Mouse (Mus musculus): ENCODE data around the gene Galnt14. TPM values are rescaled to one million over a fixed set of nuclear protein-coding genes. Genes with fewer than 3 reads are reported as not detected.
A peak's percentile ranks its signal among the peaks of the same experiment; 100 is the strongest.

The Galnt14 gene
- polyA plus RNA-seq, 1 experiment from 2014 or later, result 0.32 TPM

DNA sequence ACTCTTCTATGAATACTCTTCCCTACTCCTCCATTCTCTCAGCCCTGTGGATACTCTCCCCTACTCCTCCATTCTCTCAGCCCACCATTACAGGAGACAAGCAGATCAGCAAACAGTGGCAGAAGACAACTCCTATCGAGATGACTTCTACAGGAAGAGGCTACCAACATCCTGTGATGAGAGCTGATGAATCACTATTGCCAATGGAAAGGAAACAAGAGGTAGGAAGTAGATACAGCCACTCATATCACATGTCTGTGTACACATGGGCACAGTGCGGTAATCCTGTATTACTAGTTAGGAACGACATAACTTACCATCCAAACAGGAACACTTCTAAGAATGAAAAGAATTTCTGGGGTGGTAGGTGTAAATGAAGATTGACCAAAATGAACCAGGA lies 53.9 kb downstream of the Galnt14 start:
- H3K9me3 ChIP-seq, result no peaks in the 10 kb centered on the region
- no peaks in the 10 kb centered on the region for H3K36me3 ChIP-seq
- H3K9ac ChIP-seq, result no peak overlapping the region
- no peaks in the 10 kb centered on the region for H3K27me3 ChIP-seq (replicated peaks)
- ATAC-seq (ENCODE audit: insufficient read depth, low FRiP score, low read depth), result no peak
- no peak overlapping the region for H3K4me3 ChIP-seq (replicated peaks)
- H3K4me2 ChIP-seq, result no peak overlapping the region
- 78% methylated on average over 3 of the region's 3 CpGs for WGBS
- H3K4me1 ChIP-seq, result no peaks in the 10 kb centered on the region
- H3K27ac ChIP-seq, result no peak overlapping the region

DNA sequence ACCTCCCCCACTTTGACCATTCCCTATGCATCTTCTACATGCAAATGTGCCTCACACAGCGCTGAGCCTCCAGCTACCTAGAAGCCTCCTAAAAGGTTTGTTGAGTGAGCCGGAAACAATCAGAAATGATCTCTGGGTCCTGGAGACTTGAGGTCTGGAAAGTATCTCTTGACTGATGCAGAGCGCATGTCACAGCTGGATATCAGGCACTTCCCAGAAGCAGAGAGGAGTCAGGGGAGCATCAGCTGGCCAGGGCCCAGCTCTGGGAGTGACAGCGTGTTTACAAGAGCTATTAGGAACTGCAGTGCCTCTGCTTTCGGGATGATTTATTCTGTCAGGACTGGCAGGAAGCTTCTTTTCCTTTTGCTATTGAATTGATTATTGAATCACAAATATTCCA lies 56.0 kb downstream of the Galnt14 start:
- no peak; the same call in 1 of the 2 replicates for ATAC-seq (ENCODE audit: insufficient read depth, low FRiP score, low read depth)
- Histone ChIP-seq H3K4me3 (replicated peaks) (no peak overlapping the region), H3K4me1 (no peaks in the 10 kb centered on the region), H3K4me2 (no peak overlapping the region), H3K9ac (no peak overlapping the region), H3K9me3 (no peaks in the 10 kb centered on the region), H3K27ac (no peak overlapping the region), H3K27me3 (replicated peaks) (no peaks in the 10 kb centered on the region), H3K36me3 (no peaks in the 10 kb centered on the region)
- 25% methylated on average over 5 of the region's 5 CpGs for WGBS

DNA sequence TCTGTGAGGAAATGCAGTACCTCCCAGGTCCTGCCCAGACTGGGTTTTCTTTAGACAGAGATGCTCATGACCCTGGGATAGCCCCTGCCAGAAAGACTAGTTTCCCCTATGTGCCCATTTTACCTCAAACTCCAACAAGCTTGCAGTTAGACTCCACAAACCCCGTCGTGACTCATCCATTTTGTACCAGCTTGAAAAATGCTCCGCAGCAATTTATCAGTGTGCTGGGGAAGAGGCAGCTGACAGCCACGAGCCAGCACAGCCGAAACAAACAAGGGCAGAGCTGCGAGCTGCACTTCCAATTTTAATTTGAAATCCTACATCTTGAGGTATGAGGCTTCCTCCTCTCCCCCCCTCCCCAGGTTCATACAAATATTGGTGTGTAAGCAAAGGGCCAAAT lies 60.9 kb downstream of the Galnt14 start:
- ATAC-seq (ENCODE audit: insufficient read depth, low FRiP score, low read depth), result no peak
- no peak overlapping the region for H3K27ac ChIP-seq
- H3K4me1 ChIP-seq, result no peaks in the 10 kb centered on the region
- no peak overlapping the region for H3K4me3 ChIP-seq (replicated peaks)
- H3K4me2 ChIP-seq, result no peak overlapping the region
- no peaks in the 10 kb centered on the region for H3K36me3 ChIP-seq
- 50% methylated on average over 6 of the region's 6 CpGs for WGBS
- no peak overlapping the region for H3K9ac ChIP-seq
- no peaks in the 10 kb centered on the region for H3K27me3 ChIP-seq (replicated peaks)
- H3K9me3 ChIP-seq, result no peaks in the 10 kb centered on the region

DNA sequence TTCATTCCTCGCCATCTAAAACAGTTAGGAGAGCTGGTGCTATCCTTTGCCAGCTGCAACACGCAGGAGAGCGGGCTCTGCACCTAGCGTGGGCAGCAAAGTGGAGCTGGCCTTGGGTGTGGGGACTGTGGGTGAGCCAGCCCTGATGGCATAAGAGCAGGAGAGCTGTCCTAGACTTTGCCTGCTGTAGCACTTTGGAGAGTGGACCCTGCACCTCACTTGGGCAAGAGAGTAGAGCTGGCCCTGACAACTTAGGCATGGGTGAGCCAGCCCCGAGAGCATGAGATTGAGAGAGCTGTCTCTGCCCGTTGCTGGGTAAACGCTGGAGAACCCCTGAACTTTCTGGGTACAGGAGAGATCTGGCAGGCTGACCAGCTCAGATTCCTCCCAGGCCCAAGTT lies 68.6 kb downstream of the Galnt14 start:
- WGBS, result 85% methylated on average over 7 of the region's 7 CpGs
- ATAC-seq (ENCODE audit: insufficient read depth, low FRiP score, low read depth), result no peak
- no peaks in the 10 kb centered on the region for H3K4me1 ChIP-seq
- no peak overlapping the region for H3K4me3 ChIP-seq (replicated peaks)
- no peaks in the 10 kb centered on the region for H3K27me3 ChIP-seq (replicated peaks)
- no peaks in the 10 kb centered on the region for H3K9me3 ChIP-seq
- no peaks in the 10 kb centered on the region for H3K36me3 ChIP-seq
- H3K4me2 ChIP-seq, result no peak overlapping the region
- no peak overlapping the region for H3K9ac ChIP-seq
- H3K27ac ChIP-seq, result no peak overlapping the region

DNA sequence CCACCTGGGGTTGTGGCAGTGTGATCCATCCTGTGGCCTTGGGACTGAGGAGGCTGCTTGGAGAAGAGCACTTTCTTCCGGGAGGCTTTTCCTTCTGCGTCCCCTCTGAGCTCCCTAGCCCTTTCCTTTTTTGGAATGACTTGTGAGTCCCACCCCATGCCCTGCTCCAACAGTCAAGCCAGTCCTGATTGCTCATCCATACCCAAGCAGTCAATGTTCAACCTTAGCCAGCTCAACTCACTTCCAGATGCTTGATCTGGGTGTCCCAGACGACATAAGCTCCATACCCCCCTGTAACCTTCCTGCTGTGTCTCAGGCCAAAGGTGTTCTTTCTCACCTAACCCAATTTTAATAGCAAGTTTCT lies 70.2 kb downstream of the Galnt14 start:
- Histone ChIP-seq H3K9ac (no peak overlapping the region), H3K36me3 (no peaks in the 10 kb centered on the region), H3K27ac (no peak overlapping the region), H3K27me3 (replicated peaks) (no peaks in the 10 kb centered on the region), H3K4me2 (no peak overlapping the region), H3K9me3 (no peaks in the 10 kb centered on the region), H3K4me3 (replicated peaks) (no peak overlapping the region), H3K4me1 (no peaks in the 10 kb centered on the region)
- 60% methylated on average over 3 of the region's 3 CpGs for WGBS
- ATAC-seq (ENCODE audit: insufficient read depth, low FRiP score, low read depth), result no peak; the same call in 1 of the 2 replicates

DNA sequence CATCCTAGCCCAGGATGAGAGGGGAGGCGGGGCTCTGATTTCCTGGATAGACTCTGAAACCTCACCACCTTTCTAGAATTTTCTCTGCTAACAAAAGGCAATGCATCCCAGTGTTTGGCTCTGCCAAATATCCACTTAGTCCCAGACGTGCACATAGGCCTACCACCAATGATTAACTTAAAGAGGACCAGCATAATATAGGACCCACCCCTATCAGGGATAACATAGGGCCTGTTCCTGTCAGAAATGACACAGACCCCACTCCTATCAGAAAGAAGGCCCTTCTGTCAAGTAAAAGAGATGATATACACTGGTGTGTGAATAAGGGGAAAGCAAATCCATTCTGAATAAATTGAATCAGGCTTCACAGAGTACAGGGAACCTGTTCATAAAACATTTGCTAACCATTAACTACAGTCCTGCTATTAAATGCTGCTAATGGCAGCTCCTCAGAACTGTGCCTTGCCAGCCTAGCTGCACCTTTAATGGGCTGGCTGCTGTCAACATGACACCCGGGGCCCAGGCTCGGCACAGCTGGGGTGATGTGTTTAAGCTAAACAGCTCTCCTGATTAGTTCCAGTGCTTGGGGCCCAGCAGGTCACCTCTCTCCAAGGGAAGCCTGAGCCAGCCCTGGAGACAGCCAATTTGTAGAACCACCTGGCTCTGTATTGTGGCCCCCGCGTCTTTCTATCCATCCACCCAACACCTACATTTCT lies 70.7 kb downstream of the Galnt14 start:
- Histone ChIP-seq H3K4me2 (no peak overlapping the region), H3K9ac (no peak overlapping the region), H3K27me3 (replicated peaks) (no peaks in the 10 kb centered on the region), H3K4me3 (replicated peaks) (no peak overlapping the region), H3K4me1 (no peaks in the 10 kb centered on the region), H3K36me3 (no peaks in the 10 kb centered on the region), H3K9me3 (no peaks in the 10 kb centered on the region), H3K27ac (no peak overlapping the region)
- 35% methylated on average over 6 of the region's 6 CpGs for WGBS
- peak; percentile 74 for ATAC-seq (ENCODE audit: insufficient read depth, low FRiP score, low read depth)

DNA sequence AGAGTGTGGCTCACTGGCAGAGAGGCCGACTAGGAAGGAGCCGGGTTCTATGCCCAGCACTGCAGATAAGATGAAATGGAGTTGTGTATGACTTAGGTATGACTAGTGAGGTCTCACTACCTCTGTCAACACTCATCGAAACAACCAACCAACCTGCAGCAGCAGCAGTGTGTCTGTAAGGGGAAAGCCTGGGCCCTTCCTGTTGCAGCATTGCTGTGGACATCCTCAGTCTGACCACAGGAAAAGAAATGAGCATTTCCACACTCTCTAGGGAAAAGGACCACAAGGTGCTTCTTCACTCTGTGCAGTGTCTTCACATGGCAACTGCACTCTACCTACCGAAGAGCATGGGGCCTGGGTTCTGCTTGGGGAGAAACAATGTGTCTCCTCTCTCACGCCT lies 73.3 kb downstream of the Galnt14 start:
- no peak overlapping the region for H3K27ac ChIP-seq
- WGBS, result 88% methylated on average over 5 of the region's 5 CpGs
- no peaks in the 10 kb centered on the region for H3K36me3 ChIP-seq
- H3K9ac ChIP-seq, result no peak overlapping the region
- H3K9me3 ChIP-seq, result no peaks in the 10 kb centered on the region
- no peaks in the 10 kb centered on the region for H3K27me3 ChIP-seq (replicated peaks)
- no peak overlapping the region for H3K4me2 ChIP-seq
- no peak for ATAC-seq (ENCODE audit: insufficient read depth, low FRiP score, low read depth)
- H3K4me1 ChIP-seq, result no peaks in the 10 kb centered on the region
- no peak overlapping the region for H3K4me3 ChIP-seq (replicated peaks)

DNA sequence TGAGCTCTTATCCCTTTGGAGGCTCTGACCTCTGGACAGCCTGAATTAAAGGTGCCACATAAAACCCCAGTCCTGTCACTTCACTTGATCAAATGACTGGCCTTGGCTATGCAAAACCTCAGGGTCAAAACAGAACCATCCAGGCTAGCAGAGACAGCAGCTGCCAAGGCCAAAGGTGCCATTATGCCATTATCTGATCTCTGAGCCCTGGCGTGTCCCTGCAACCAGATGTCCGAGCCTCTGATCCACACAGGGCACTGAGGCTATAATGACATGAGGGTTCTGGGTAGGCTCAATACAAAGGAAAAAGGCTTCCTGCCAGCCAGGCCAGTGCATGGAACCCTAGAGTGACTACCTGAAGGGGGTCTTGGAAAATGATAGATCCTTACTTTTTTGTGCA lies 75.4 kb downstream of the Galnt14 start:
- Histone ChIP-seq H3K27me3 (replicated peaks) (no peaks in the 10 kb centered on the region), H3K4me1 (no peaks in the 10 kb centered on the region), H3K9me3 (no peaks in the 10 kb centered on the region), H3K4me3 (replicated peaks) (no peak overlapping the region), H3K27ac (no peak overlapping the region), H3K36me3 (no peaks in the 10 kb centered on the region), H3K4me2 (no peak overlapping the region), H3K9ac (no peak overlapping the region)
- no peak for ATAC-seq (ENCODE audit: insufficient read depth, low FRiP score, low read depth)
- 53% methylated on average over 2 of the region's 2 CpGs for WGBS

DNA sequence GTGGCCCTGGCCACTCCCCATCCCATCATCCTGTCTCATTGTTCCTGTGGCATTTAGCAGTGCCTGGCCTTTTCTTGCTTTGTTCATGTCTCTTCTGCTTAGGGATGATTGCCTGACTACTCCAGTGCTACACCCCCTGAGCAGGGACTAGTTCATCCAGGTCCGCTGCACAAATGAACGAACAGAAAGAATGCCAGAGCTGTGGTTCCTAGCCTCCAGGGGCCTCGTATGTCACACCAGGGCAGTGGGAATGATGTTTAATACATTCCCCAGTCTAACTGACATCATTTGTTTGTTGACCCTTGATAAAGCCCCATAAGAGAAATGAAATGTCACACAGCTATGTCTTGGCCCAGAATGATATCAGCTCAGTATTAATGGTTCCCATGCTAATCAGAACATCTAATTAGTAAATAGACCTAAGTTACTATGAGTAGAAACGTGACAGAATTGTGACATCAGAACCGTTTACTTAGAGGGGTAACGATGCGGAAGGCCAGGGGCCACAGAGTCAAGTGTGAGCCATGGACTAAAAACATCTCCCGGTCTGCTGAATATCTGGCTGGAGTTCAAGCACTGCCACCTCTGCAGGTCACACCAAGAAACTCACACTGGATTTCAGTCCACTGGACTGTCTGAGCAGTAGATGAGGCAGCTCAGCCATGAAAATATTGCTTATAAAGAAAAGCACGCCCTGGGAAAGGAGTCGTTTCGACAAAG lies 76.1 kb downstream of the Galnt14 start:
- H3K4me1 ChIP-seq, result no peaks in the 10 kb centered on the region
- H3K9me3 ChIP-seq, result no peaks in the 10 kb centered on the region
- no peak for ATAC-seq (ENCODE audit: insufficient read depth, low FRiP score, low read depth)
- WGBS, result 68% methylated on average over 11 of the region's 11 CpGs
- H3K27ac ChIP-seq, result no peak overlapping the region
- H3K4me3 ChIP-seq (replicated peaks), result no peak overlapping the region
- H3K27me3 ChIP-seq (replicated peaks), result no peaks in the 10 kb centered on the region
- no peaks in the 10 kb centered on the region for H3K36me3 ChIP-seq
- no peak overlapping the region for H3K4me2 ChIP-seq
- H3K9ac ChIP-seq, result no peak overlapping the region

DNA sequence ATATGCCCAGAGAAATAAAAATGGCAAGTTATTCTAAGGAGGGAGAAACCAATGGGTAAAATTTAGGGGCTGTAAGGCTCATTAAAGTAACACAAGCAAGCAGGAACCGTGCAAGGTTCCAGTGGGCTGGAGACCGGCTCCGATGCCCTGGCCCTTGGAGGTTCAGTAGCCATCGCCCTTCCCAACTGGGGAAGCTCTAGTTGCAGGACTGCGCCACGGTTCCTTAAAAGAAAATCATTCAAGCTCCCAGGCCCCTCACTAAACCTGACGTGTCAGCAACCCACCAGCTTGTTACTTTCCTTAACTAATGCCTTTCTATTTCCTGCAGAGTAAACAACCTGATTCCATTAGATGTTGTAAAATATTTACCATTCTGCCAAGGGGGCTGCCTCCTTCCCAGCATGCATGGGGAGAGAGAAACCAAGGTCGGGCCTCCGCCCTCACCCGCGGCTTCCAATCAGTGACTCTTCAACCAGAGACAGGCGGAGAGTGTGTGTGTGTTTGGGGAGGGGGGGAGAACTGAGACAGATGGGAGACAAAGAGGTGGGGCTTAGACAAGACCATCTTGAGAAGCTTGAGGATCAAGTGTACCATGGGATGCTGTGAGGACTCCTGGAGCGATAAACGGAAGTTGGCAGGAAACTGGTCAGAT lies 81.9 kb downstream of the Galnt14 start:
- H3K4me2 ChIP-seq, result no peak overlapping the region
- H3K9me3 ChIP-seq, result no peaks in the 10 kb centered on the region
- no peaks in the 10 kb centered on the region for H3K4me1 ChIP-seq
- H3K27me3 ChIP-seq (replicated peaks), result no peaks in the 10 kb centered on the region
- H3K36me3 ChIP-seq, result no peaks in the 10 kb centered on the region
- H3K9ac ChIP-seq, result no peak overlapping the region
- 77% methylated on average over 14 of the region's 14 CpGs for WGBS
- no peak overlapping the region for H3K4me3 ChIP-seq (replicated peaks)
- ATAC-seq (ENCODE audit: insufficient read depth, low FRiP score, low read depth), result no peak
- no peak overlapping the region for H3K27ac ChIP-seq

DNA sequence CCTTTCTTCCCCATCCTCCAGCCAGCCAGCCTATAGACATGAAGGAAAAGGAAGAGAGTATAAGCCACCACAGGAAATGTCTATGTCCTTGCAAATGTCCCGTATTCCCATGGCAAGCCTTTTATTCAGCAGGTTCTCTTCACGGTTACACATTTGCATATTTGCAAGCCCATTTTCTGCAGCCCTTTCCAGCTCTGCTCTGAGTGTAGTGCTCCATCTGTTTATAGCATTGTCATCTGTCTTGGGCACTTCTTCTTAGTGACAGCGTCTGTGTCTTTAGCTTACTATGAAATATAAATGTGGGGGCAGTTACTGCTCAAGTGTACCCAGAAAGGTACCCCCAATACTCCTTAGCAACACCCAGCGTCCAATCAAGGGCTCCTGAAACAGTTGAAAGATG lies 83.3 kb downstream of the Galnt14 start:
- Histone ChIP-seq H3K9ac (no peak overlapping the region), H3K9me3 (no peaks in the 10 kb centered on the region), H3K27ac (no peak overlapping the region), H3K27me3 (replicated peaks) (no peaks in the 10 kb centered on the region), H3K4me3 (replicated peaks) (no peak overlapping the region), H3K4me1 (no peaks in the 10 kb centered on the region), H3K36me3 (no peaks in the 10 kb centered on the region), H3K4me2 (no peak overlapping the region)
- no peak for ATAC-seq (ENCODE audit: insufficient read depth, low FRiP score, low read depth)
- 77% methylated on average over 4 of the region's 4 CpGs for WGBS

DNA sequence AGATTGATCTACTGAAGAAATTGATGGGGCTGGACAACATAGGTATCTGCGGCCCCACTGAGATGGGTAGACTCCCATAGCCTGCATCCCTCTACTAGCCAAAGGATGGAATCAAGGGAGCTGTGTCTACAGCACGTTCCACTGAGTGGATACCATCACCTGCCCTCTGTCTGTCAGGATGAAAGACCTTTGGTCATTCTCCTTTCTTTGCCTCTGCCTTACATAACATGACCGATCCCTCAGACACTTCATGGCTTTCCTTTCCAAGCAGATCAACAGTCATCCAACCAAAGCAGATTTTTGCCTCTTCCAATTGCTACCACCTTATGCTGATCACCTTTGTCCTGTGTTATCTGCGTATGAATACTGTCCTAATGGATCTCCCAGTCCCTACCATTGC lies 90.2 kb downstream of the Galnt14 start:
- no peak overlapping the region for H3K9ac ChIP-seq
- H3K4me3 ChIP-seq (replicated peaks), result no peak overlapping the region
- no peaks in the 10 kb centered on the region for H3K27me3 ChIP-seq (replicated peaks)
- no peak overlapping the region for H3K4me2 ChIP-seq
- ATAC-seq (ENCODE audit: insufficient read depth, low FRiP score, low read depth), result no peak
- H3K9me3 ChIP-seq, result no peaks in the 10 kb centered on the region
- 84% methylated on average over 4 of the region's 4 CpGs for WGBS
- no peaks in the 10 kb centered on the region for H3K36me3 ChIP-seq
- H3K27ac ChIP-seq, result no peak overlapping the region
- no peaks in the 10 kb centered on the region for H3K4me1 ChIP-seq
